ENCODE assay signal across 8 mouse cellular contexts in the genomic region with DNA sequence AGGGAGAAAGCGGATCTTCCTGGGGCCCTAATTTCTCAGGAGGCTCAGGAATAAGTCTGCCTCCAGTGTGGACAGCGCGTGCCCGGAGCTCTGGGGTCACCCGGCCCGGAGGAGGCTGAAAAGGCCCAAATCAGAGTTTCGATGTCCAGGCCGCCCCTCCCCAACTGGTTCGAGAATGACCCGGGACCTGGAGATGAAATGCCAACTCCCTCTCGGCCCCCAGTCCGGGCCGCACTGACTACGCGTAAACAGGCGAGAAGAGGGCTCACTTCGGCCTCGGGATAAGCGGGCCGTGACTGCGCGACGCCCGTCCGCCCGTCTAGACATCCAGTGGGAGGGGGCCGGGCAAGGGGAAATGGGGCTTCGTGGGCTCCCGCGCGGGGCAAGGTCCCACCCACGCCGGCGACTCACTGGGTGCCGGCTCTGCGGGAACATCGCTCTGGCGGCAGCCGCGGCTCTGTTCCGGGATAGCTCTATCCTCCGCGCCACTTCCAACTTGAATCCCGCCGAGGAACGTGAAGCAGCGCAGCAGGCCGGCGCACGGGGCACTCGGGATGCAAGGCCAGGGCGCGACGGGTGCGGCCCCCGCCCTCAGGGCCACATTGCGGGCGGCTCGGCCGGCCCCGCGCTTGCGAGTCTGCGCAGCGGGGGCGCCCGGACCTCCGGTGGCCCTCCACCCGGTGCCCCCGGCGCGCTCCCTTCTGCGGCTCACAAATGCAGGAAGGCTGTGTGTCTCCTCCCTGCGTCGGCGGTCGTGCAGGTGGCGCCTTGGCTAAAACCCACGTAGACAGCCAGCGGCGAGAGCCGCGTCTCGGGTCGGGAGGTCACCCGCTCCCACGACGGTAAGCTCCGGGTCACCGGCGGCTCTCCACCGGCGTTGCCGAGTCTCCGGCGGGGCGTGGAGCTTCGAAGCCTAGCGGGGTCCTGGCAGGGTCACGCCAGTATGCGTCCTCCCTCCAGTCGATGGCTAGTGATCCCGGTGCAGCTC. TPM values are rescaled to one million over a fixed set of nuclear protein-coding genes. Genes with fewer than 3 reads are reported as not detected.
DNase-seq lines count a peak whose midpoint lies in the region; ATAC-seq lines count a peak whose summit lies in the region.

No protein-coding gene starts in this region.

- H3K4me3 ChIP-seq in embryonic facial prominence, embryonic 11.5 days (ENCODE audit: low read depth, low read length): peak overlapping the region; percentile 97
- H3K4me3 ChIP-seq in heart, embryonic 13.5 days: peak overlapping the region; percentile 82
- H3K4me3 ChIP-seq in liver, embryonic 15.5 days (replicated peaks): peak overlapping the region; percentile 74
- peak overlapping the region; percentile 89 for H3K4me3 ChIP-seq in neural tube, embryonic 15.5 days (replicated peaks)

- no peaks in the 10 kb centered on the region for H3K36me3 ChIP-seq in embryonic facial prominence, embryonic 11.5 days (replicated peaks; ENCODE audit: control insufficient read depth, insufficient read depth, low read depth, low read length)
- no peaks in the 10 kb centered on the region; the same call in 1 of the 2 replicates for H3K36me3 ChIP-seq in heart, embryonic 13.5 days
- no peaks in the 10 kb centered on the region for H3K36me3 ChIP-seq in liver, embryonic 15.5 days (replicated peaks)
- no peaks in the 10 kb centered on the region for H3K36me3 ChIP-seq in neural tube, embryonic 15.5 days

- H3K27ac ChIP-seq in embryonic facial prominence, embryonic 11.5 days (replicated peaks; ENCODE audit: low read depth, low read length): peak overlapping the region; percentile 95
- peak overlapping the region; percentile 92 for H3K27ac ChIP-seq in heart, embryonic 13.5 days (replicated peaks)
- H3K27ac ChIP-seq in liver, embryonic 15.5 days (replicated peaks): peak overlapping the region; percentile 84
- H3K27ac ChIP-seq in neural tube, embryonic 15.5 days (replicated peaks): peak overlapping the region; percentile 95

- under 1% methylated on average over 97 of the region's 103 CpGs for WGBS in embryonic facial prominence, embryonic 11.5 days
- WGBS in heart, embryonic 13.5 days: under 1% methylated on average over 103 of the region's 103 CpGs
- WGBS in liver, embryonic 15.5 days (ENCODE audit: insufficient replicate concordance): under 1% methylated on average over 98 of the region's 103 CpGs
- under 1% methylated on average over 89 of the region's 103 CpGs for WGBS in neural tube, embryonic 15.5 days

- H3K4me1 ChIP-seq in embryonic facial prominence, embryonic 11.5 days (ENCODE audit: control insufficient read depth, insufficient read depth, low read length): no peaks in the 10 kb centered on the region
- peaks cover 46% of the 10 kb centered on the region for H3K4me1 ChIP-seq in heart, embryonic 13.5 days
- peaks cover 37% of the 10 kb centered on the region for H3K4me1 ChIP-seq in liver, embryonic 15.5 days (replicated peaks)
- H3K4me1 ChIP-seq in neural tube, embryonic 15.5 days: peaks cover 51% of the 10 kb centered on the region

- peak overlapping the region; percentile 62 for H3K4me2 ChIP-seq in embryonic facial prominence, embryonic 11.5 days (ENCODE audit: low read depth, low read length)
- H3K4me2 ChIP-seq in heart, embryonic 13.5 days: peak overlapping the region; percentile 91
- peak overlapping the region; percentile 96 for H3K4me2 ChIP-seq in liver, embryonic 15.5 days
- H3K4me2 ChIP-seq in neural tube, embryonic 15.5 days: peak overlapping the region; percentile 85

- DNase-seq in gastrocnemius, adult 18-20 months (ENCODE audit: low spot score): peak; percentile 32
- DNase-seq in gastrocnemius, postnatal 25 days: no peak
- DNase-seq in embryonic facial prominence, embryonic 11.5 days (ENCODE audit: low spot score): peak; percentile 55
- peak; percentile 72 for DNase-seq in kidney, postnatal 10 days
- peak; percentile 31 to 49 for DNase-seq in thymus, postnatal 10 days (ENCODE audit: low spot score in 2 of 2)

- H3K9ac ChIP-seq in embryonic facial prominence, embryonic 11.5 days (replicated peaks; ENCODE audit: low read length): peak overlapping the region; percentile 93
- peak overlapping the region; percentile 87 for H3K9ac ChIP-seq in heart, embryonic 13.5 days
- H3K9ac ChIP-seq in liver, embryonic 15.5 days: peak overlapping the region; percentile 68
- H3K9ac ChIP-seq in neural tube, embryonic 15.5 days (replicated peaks): peak overlapping the region; percentile 80

- no peaks in the 10 kb centered on the region for H3K27me3 ChIP-seq in embryonic facial prominence, embryonic 11.5 days (ENCODE audit: control insufficient read depth, insufficient read depth, low read length)
- peaks cover 59% of the 10 kb centered on the region for H3K27me3 ChIP-seq in heart, embryonic 13.5 days (replicated peaks)
- peaks cover 35% of the 10 kb centered on the region for H3K27me3 ChIP-seq in liver, embryonic 15.5 days
- no peaks in the 10 kb centered on the region for H3K27me3 ChIP-seq in neural tube, embryonic 15.5 days (replicated peaks)

- H3K9me3 ChIP-seq in embryonic facial prominence, embryonic 11.5 days (replicated peaks; ENCODE audit: control insufficient read depth, low read length): no peaks in the 10 kb centered on the region
- H3K9me3 ChIP-seq in heart, embryonic 13.5 days: no peaks in the 10 kb centered on the region
- H3K9me3 ChIP-seq in liver, embryonic 15.5 days (replicated peaks): no peaks in the 10 kb centered on the region
- no peaks in the 10 kb centered on the region for H3K9me3 ChIP-seq in neural tube, embryonic 15.5 days (replicated peaks)

- no peak for ATAC-seq in embryonic facial prominence, embryonic 11.5 days (replicated peaks; ENCODE audit: insufficient number of reproducible peaks, low FRiP score, low TSS enrichment, low read depth)
- ATAC-seq in heart, embryonic 13.5 days (ENCODE audit: extremely low read depth, insufficient number of reproducible peaks, low FRiP score, low TSS enrichment): no peak
- ATAC-seq in liver, embryonic 15.5 days (ENCODE audit: insufficient read depth): no peak; the same call in 1 of the 2 replicates
- peak; percentile 6; the same call in 1 of the 2 replicates for ATAC-seq in neural tube, embryonic 15.5 days (ENCODE audit: low FRiP score)

RNA-seq across cellular contexts. Expression of a gene that starts 0.9 kb away (rescaled TPM):
- total RNA-seq in gastrocnemius, adult 18-20 months (2021): 10 to 100 TPM; 18.1 to 18.8 TPM
- 10 to 100 TPM; 13.2 to 15.8 TPM for total RNA-seq in gastrocnemius, postnatal 25 days (2021)
- 40.1 and 40.9 TPM in 2 replicates for polyA plus RNA-seq in embryonic facial prominence, embryonic 11.5 days (2014; fragmentation: Nextera tagmentation; extraction: Ambion mirVana)
- 5.9 and 6.6 TPM in 2 replicates for polyA plus RNA-seq in heart, embryonic 13.5 days (2015; fragmentation: Nextera tagmentation; extraction: Ambion mirVana)
- polyA plus RNA-seq in liver, embryonic 15.5 days (2015; fragmentation: Nextera tagmentation; extraction: Ambion mirVana): 7.5 and 9.5 TPM in 2 replicates
- polyA plus RNA-seq in neural tube, embryonic 15.5 days (2015; fragmentation: Nextera tagmentation; extraction: Ambion mirVana): 25.3 and 27.8 TPM in 2 replicates
